Mouse (Mus musculus): ENCODE data around the gene Phyh. TPM values are rescaled to one million over a fixed set of nuclear protein-coding genes. Genes with fewer than 3 reads are reported as not detected.
"Not testable (repeated sequence)": the region's sequence is repeated elsewhere in the genome, so short reads cannot be mapped to it uniquely, and the experiment has no call there.

Phyh gene
- polyA plus RNA-seq, 1 experiment from 2014 or later, result 110 TPM

GRCm38 (mm10) chr2:4929230-4929629, 10.4 kb downstream of the Phyh start:
- no peaks in the 10 kb centered on the region for H3K9me3 ChIP-seq (replicated peaks; ENCODE audit: control insufficient read depth, low read length)
- no peaks in the 10 kb centered on the region for H3K4me1 ChIP-seq (ENCODE audit: control insufficient read depth, insufficient read depth, low read length)
- H3K27me3 ChIP-seq (ENCODE audit: control insufficient read depth, insufficient read depth, low read length), result no peaks in the 10 kb centered on the region
- no peak overlapping the region for H3K4me2 ChIP-seq
- H3K9ac ChIP-seq (ENCODE audit: low read depth, low read length), result no peak overlapping the region
- peaks cover 9% of the 10 kb centered on the region; the same call in 1 of the 2 replicates for H3K36me3 ChIP-seq (ENCODE audit: control insufficient read depth, insufficient read depth, low read length)
- 39% methylated on average over 2 of the region's 2 CpGs for WGBS (ENCODE audit: insufficient replicate concordance)
- ATAC-seq (replicated peaks; ENCODE audit: insufficient number of reproducible peaks, low FRiP score, low TSS enrichment), result no peak
- H3K4me3 ChIP-seq (ENCODE audit: low read depth, low read length), result no peak overlapping the region
- H3K27ac ChIP-seq (ENCODE audit: low read depth, low read length), result no peak overlapping the region

- no peak overlapping the region for H3K9ac ChIP-seq (ENCODE audit: low read depth, low read length)
- 83% methylated on average over 9 of the region's 9 CpGs for WGBS (ENCODE audit: insufficient replicate concordance)
- no peak overlapping the region for H3K4me2 ChIP-seq
- H3K27ac ChIP-seq (ENCODE audit: low read depth, low read length), result no peak overlapping the region
- no peak overlapping the region for H3K4me3 ChIP-seq (ENCODE audit: low read depth, low read length)
- no peaks in the 10 kb centered on the region for H3K9me3 ChIP-seq (replicated peaks; ENCODE audit: control insufficient read depth, low read length)
- no peak for ATAC-seq (replicated peaks; ENCODE audit: insufficient number of reproducible peaks, low FRiP score, low TSS enrichment)
- H3K27me3 ChIP-seq (ENCODE audit: control insufficient read depth, insufficient read depth, low read length), result no peaks in the 10 kb centered on the region
- no peaks in the 10 kb centered on the region for H3K4me1 ChIP-seq (ENCODE audit: control insufficient read depth, insufficient read depth, low read length)
- H3K36me3 ChIP-seq (ENCODE audit: control insufficient read depth, insufficient read depth, low read length), result peaks cover 15% of the 10 kb centered on the region; the same call in 1 of the 2 replicates
These were observed 15.7 kb downstream of the Phyh start for GRCm38 (mm10) chr2:4934516-4934915.

GRCm38 (mm10) chr2:4937931-4938330, 19.1 kb downstream of the Phyh start:
- H3K27me3 ChIP-seq (ENCODE audit: control insufficient read depth, insufficient read depth, low read length), result no peaks in the 10 kb centered on the region
- H3K4me1 ChIP-seq (ENCODE audit: control insufficient read depth, insufficient read depth, low read length), result no peaks in the 10 kb centered on the region
- whole genome bisulfite sequencing (ENCODE audit: insufficient replicate concordance), result 84% methylated on average over 7 of the region's 7 CpGs
- H3K27ac ChIP-seq (ENCODE audit: low read depth, low read length), result no peak overlapping the region
- H3K4me3 ChIP-seq (ENCODE audit: low read depth, low read length), result no peak overlapping the region
- no peaks in the 10 kb centered on the region for H3K9me3 ChIP-seq (replicated peaks; ENCODE audit: control insufficient read depth, low read length)
- no peak overlapping the region for H3K4me2 ChIP-seq
- 0 out of 2 replicates have a peak, but pooled peaks cover 10% of the 10 kb centered on the region for H3K36me3 ChIP-seq (ENCODE audit: control insufficient read depth, insufficient read depth, low read length)
- H3K9ac ChIP-seq (ENCODE audit: low read depth, low read length), result no peak overlapping the region
- no peak for ATAC-seq (replicated peaks; ENCODE audit: insufficient number of reproducible peaks, low FRiP score, low TSS enrichment)

GRCm38 (mm10) chr2:4940861-4941260, 22.0 kb downstream of the Phyh start:
- Histone ChIP-seq H3K4me1 (ENCODE audit: control insufficient read depth, insufficient read depth, low read length) (no peaks in the 10 kb centered on the region), H3K9ac (ENCODE audit: low read depth, low read length) (no peak overlapping the region), H3K4me2 (no peak overlapping the region), H3K36me3 (ENCODE audit: control insufficient read depth, insufficient read depth, low read length) (0 out of 2 replicates have a peak, but pooled peaks cover 9% of the 10 kb centered on the region), H3K4me3 (ENCODE audit: low read depth, low read length) (no peak overlapping the region), H3K9me3 (replicated peaks; ENCODE audit: control insufficient read depth, low read length) (no peaks in the 10 kb centered on the region; the same call in 1 of the 2 replicates), H3K27me3 (ENCODE audit: control insufficient read depth, insufficient read depth, low read length) (no peaks in the 10 kb centered on the region), H3K27ac (ENCODE audit: low read depth, low read length) (no peak overlapping the region)
- ATAC-seq (replicated peaks; ENCODE audit: insufficient number of reproducible peaks, low FRiP score, low TSS enrichment), result no peak
- 84% methylated on average over 11 of the region's 11 CpGs for WGBS (ENCODE audit: insufficient replicate concordance)

GRCm38 (mm10) chr2:4949691-4950090, 30.9 kb downstream of the Phyh start:
- H3K36me3 ChIP-seq (ENCODE audit: control insufficient read depth, insufficient read depth, low read length); H3K9ac ChIP-seq (ENCODE audit: low read depth, low read length); H3K9me3 ChIP-seq (replicated peaks; ENCODE audit: control insufficient read depth, low read length); H3K4me3 ChIP-seq (ENCODE audit: low read depth, low read length); H3K27me3 ChIP-seq (ENCODE audit: control insufficient read depth, insufficient read depth, low read length); H3K4me1 ChIP-seq (ENCODE audit: control insufficient read depth, insufficient read depth, low read length); H3K27ac ChIP-seq (ENCODE audit: low read depth, low read length); H3K4me2 ChIP-seq; ATAC-seq (replicated peaks; ENCODE audit: insufficient number of reproducible peaks, low FRiP score, low TSS enrichment): not testable (repeated sequence)
- 72% methylated on average over 7 of the region's 8 CpGs for WGBS (ENCODE audit: insufficient replicate concordance)

GRCm38 (mm10) chr2:4950986-4951385, 32.2 kb downstream of the Phyh start:
- no peaks in the 10 kb centered on the region for H3K4me1 ChIP-seq (ENCODE audit: control insufficient read depth, insufficient read depth, low read length)
- no peak overlapping the region for H3K4me3 ChIP-seq (ENCODE audit: low read depth, low read length)
- H3K9me3 ChIP-seq (replicated peaks; ENCODE audit: control insufficient read depth, low read length), result 0 out of 2 replicates have a peak, but pooled peaks cover 3% of the 10 kb centered on the region
- no peak overlapping the region for H3K9ac ChIP-seq (ENCODE audit: low read depth, low read length)
- ATAC-seq (replicated peaks; ENCODE audit: insufficient number of reproducible peaks, low FRiP score, low TSS enrichment), result no peak
- WGBS (ENCODE audit: insufficient replicate concordance), result 93% methylated on average over 2 of the region's 2 CpGs
- no peak overlapping the region for H3K27ac ChIP-seq (ENCODE audit: low read depth, low read length)
- H3K27me3 ChIP-seq (ENCODE audit: control insufficient read depth, insufficient read depth, low read length), result no peaks in the 10 kb centered on the region
- H3K4me2 ChIP-seq, result no peak overlapping the region
- no peaks in the 10 kb centered on the region for H3K36me3 ChIP-seq (ENCODE audit: control insufficient read depth, insufficient read depth, low read length)

- ATAC-seq (replicated peaks; ENCODE audit: insufficient number of reproducible peaks, low FRiP score, low TSS enrichment), result no peak
- Histone ChIP-seq H3K4me2 (no peak overlapping the region), H3K36me3 (ENCODE audit: control insufficient read depth, insufficient read depth, low read length) (no peaks in the 10 kb centered on the region), H3K27ac (ENCODE audit: low read depth, low read length) (no peak overlapping the region), H3K4me1 (ENCODE audit: control insufficient read depth, insufficient read depth, low read length) (no peaks in the 10 kb centered on the region), H3K9me3 (replicated peaks; ENCODE audit: control insufficient read depth, low read length) (0 out of 2 replicates have a peak, but pooled peaks cover 3% of the 10 kb centered on the region), H3K4me3 (ENCODE audit: low read depth, low read length) (no peak overlapping the region), H3K27me3 (ENCODE audit: control insufficient read depth, insufficient read depth, low read length) (no peaks in the 10 kb centered on the region), H3K9ac (ENCODE audit: low read depth, low read length) (no peak overlapping the region)
- WGBS (ENCODE audit: insufficient replicate concordance), result 79% methylated on average over 6 of the region's 6 CpGs
These were observed 35.5 kb downstream of the Phyh start for GRCm38 (mm10) chr2:4954216-4954760.

GRCm38 (mm10) chr2:4958039-4958438, 39.2 kb downstream of the Phyh start:
- Histone ChIP-seq H3K27me3 (ENCODE audit: control insufficient read depth, insufficient read depth, low read length) (no peaks in the 10 kb centered on the region), H3K9ac (ENCODE audit: low read depth, low read length) (no peak overlapping the region), H3K9me3 (replicated peaks; ENCODE audit: control insufficient read depth, low read length) (no peaks in the 10 kb centered on the region), H3K4me2 (no peak overlapping the region), H3K4me1 (ENCODE audit: control insufficient read depth, insufficient read depth, low read length) (no peaks in the 10 kb centered on the region), H3K27ac (ENCODE audit: low read depth, low read length) (no peak overlapping the region), H3K4me3 (ENCODE audit: low read depth, low read length) (no peak overlapping the region), H3K36me3 (ENCODE audit: control insufficient read depth, insufficient read depth, low read length) (no peaks in the 10 kb centered on the region)
- ATAC-seq (replicated peaks; ENCODE audit: insufficient number of reproducible peaks, low FRiP score, low TSS enrichment), result no peak
- WGBS (ENCODE audit: insufficient replicate concordance), result 86% methylated on average over 12 of the region's 12 CpGs

- H3K9ac ChIP-seq (ENCODE audit: low read depth, low read length), result no peak overlapping the region
- 89% methylated on average over 2 of the region's 2 CpGs for WGBS (ENCODE audit: insufficient replicate concordance)
- H3K36me3 ChIP-seq (ENCODE audit: control insufficient read depth, insufficient read depth, low read length), result no peaks in the 10 kb centered on the region
- no peak overlapping the region for H3K27ac ChIP-seq (ENCODE audit: low read depth, low read length)
- ATAC-seq (replicated peaks; ENCODE audit: insufficient number of reproducible peaks, low FRiP score, low TSS enrichment), result no peak
- no peaks in the 10 kb centered on the region for H3K9me3 ChIP-seq (replicated peaks; ENCODE audit: control insufficient read depth, low read length)
- H3K4me1 ChIP-seq (ENCODE audit: control insufficient read depth, insufficient read depth, low read length), result no peaks in the 10 kb centered on the region
- no peak overlapping the region for H3K4me3 ChIP-seq (ENCODE audit: low read depth, low read length)
- no peaks in the 10 kb centered on the region for H3K27me3 ChIP-seq (ENCODE audit: control insufficient read depth, insufficient read depth, low read length)
- H3K4me2 ChIP-seq, result no peak overlapping the region
These were observed 49.0 kb downstream of the Phyh start for GRCm38 (mm10) chr2:4967806-4968205.

All from heart, embryonic 11.5 days (tissue).